Comparison of ENCODE assay signal across 8 mouse cellular contexts in the genomic region with DNA sequence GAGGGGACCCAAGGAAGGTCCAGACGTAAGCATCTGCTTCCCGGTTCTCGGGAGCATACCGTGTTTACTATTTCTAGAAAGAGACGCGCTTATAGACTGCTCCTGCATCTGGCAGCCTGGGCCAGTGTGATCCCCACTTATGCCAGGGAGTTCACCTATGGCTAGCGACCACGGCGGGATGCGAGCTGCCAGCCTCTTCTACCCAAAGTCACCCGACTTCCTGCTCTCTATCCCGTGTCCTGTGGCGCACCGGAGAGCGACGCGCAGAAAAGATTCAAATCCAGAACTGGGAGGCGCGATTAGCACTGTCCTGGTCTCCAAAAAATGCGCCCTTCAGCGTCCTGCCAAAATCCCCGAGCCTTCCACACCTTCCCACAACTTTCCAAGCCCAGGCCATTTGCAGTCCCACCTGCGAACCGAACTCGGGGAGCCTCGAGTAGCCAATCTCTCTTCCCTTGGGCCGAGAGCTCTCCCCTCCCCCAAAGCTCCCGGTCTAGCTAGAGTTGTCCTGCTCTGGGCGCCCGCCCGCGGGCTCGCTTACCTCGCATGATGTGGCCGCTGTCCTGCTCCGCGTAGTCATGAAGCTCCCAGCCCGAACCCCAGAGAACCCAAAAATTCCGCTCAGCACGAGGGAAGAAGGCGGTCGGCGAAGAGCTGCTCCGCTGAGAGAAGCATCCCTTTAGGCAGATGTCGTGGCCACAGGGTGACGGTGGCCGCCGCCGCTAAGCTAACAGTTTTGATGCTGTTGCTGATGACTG. TPM values are rescaled to one million over a fixed set of nuclear protein-coding genes. Genes with fewer than 3 reads are reported as not detected.
DNase-seq lines count a peak whose midpoint lies in the region; ATAC-seq and TF ChIP-seq lines count a peak whose summit lies in the region.

No protein-coding gene starts in this region.

- no peak for TF ChIP-seq CTCF in kidney, postnatal 0 days (IDR thresholded peaks at IDR 0.05; ENCODE audit: low read depth)
- no peak for TF ChIP-seq CTCF in liver, embryonic 14.5 days (IDR thresholded peaks at IDR 0.05; ENCODE audit: low read depth)
- TF ChIP-seq CTCF in olfactory bulb, adult 2 months (IDR thresholded peaks at IDR 0.05; ENCODE audit: insufficient read depth, low read depth, low read length) = no peak
- TF ChIP-seq CTCF in thymus, adult 2 months (IDR thresholded peaks at IDR 0.05; ENCODE audit: borderline replicate concordance, control insufficient read depth, extremely low read depth, insufficient read depth, low read length, poor library complexity) = no peak

- DNase-seq in lung, adult 18-20 months = peak; percentile 8 to 17
- DNase-seq in lung, postnatal 25 days (ENCODE audit: low spot score) = no peak
- peak; percentile 66 for DNase-seq in embryonic facial prominence, embryonic 10.5 days (ENCODE audit: low spot score)
- peak; percentile 51 for DNase-seq in kidney, postnatal 0 days (ENCODE audit: low spot score)
- DNase-seq in liver, embryonic 14.5 days (ENCODE audit: low read depth in 3 of 3, low spot score in 3 of 3) = no peak
- DNase-seq in thymus, adult 2 months = no peak

- H3K4me3 ChIP-seq in embryonic facial prominence, embryonic 10.5 days = peak overlapping the region; percentile 65
- H3K4me3 ChIP-seq in heart, embryonic 12.5 days = peak overlapping the region; percentile 55
- H3K4me3 ChIP-seq in kidney, postnatal 0 days (replicated peaks; ENCODE audit: low read depth, low read length) = peak overlapping the region; percentile 43
- H3K4me3 ChIP-seq in liver, embryonic 14.5 days (ENCODE audit: insufficient read depth in 1 of 2, low read depth in 2 of 2, low read length in 2 of 2) = peak overlapping the region; percentile 2 to 22; a peak in 3 of 4 replicates
- H3K4me3 ChIP-seq in olfactory bulb, adult 2 months (ENCODE audit: insufficient read depth, low read depth, low read length) = peak overlapping the region; percentile 46
- no peak overlapping the region for H3K4me3 ChIP-seq in thymus, adult 2 months (ENCODE audit: control insufficient read depth, insufficient read depth, low read length)

- TF ChIP-seq POLR2A in olfactory bulb, adult 2 months (IDR thresholded peaks at IDR 0.05; ENCODE audit: insufficient read depth, low read depth, low read length) = no peak
- no peak for TF ChIP-seq POLR2A in thymus, adult 2 months (IDR thresholded peaks at IDR 0.05; ENCODE audit: control insufficient read depth, extremely low read depth, insufficient read depth, low read length, poor library complexity)

- no peaks in the 10 kb centered on the region for H3K36me3 ChIP-seq in embryonic facial prominence, embryonic 10.5 days (replicated peaks)
- H3K36me3 ChIP-seq in heart, embryonic 12.5 days = no peaks in the 10 kb centered on the region
- H3K36me3 ChIP-seq in kidney, postnatal 0 days (ENCODE audit: insufficient read depth, low read length) = no peaks in the 10 kb centered on the region
- H3K36me3 ChIP-seq in liver, embryonic 14.5 days (replicated peaks; ENCODE audit: control insufficient read depth, insufficient read depth, low read depth) = no peaks in the 10 kb centered on the region
- no peaks in the 10 kb centered on the region for H3K36me3 ChIP-seq in thymus, adult 2 months (ENCODE audit: control insufficient read depth, insufficient read depth, low read length)

- peak overlapping the region; percentile 71 for H3K27ac ChIP-seq in embryonic facial prominence, embryonic 10.5 days (replicated peaks)
- no peak overlapping the region for H3K27ac ChIP-seq in heart, embryonic 12.5 days (ENCODE audit: poor library complexity, severe bottlenecking)
- H3K27ac ChIP-seq in kidney, postnatal 0 days = no peak overlapping the region
- H3K27ac ChIP-seq in liver, embryonic 14.5 days = no peak overlapping the region
- H3K27ac ChIP-seq in olfactory bulb, adult 2 months (ENCODE audit: insufficient read depth, low read depth, low read length) = no peak overlapping the region
- H3K27ac ChIP-seq in thymus, adult 2 months (ENCODE audit: control insufficient read depth, insufficient read depth, low read length) = no peak overlapping the region

- peak overlapping the region; percentile 97 for H3K4me2 ChIP-seq in heart, embryonic 12.5 days
- peak overlapping the region; percentile 83 for H3K4me2 ChIP-seq in kidney, postnatal 0 days (ENCODE audit: low read length)
- H3K4me2 ChIP-seq in liver, embryonic 14.5 days (ENCODE audit: low read depth) = peak overlapping the region; percentile 65

- under 1% methylated on average over 49 of the region's 49 CpGs for WGBS in embryonic facial prominence, embryonic 10.5 days
- 1% methylated on average over 49 of the region's 49 CpGs for WGBS in heart, embryonic 12.5 days
- under 1% methylated on average over 49 of the region's 49 CpGs for WGBS in kidney, postnatal 0 days
- WGBS in liver, embryonic 14.5 days (ENCODE audit: insufficient replicate concordance) = 2% methylated on average over 49 of the region's 49 CpGs
- WGBS in olfactory bulb, adult 2 months = 1% methylated on average over 49 of the region's 49 CpGs
- WGBS in thymus, adult 2 months = 4% methylated on average over 49 of the region's 49 CpGs

- H3K9ac ChIP-seq in heart, embryonic 12.5 days = peak overlapping the region; percentile 66
- H3K9ac ChIP-seq in kidney, postnatal 0 days (ENCODE audit: low read depth, low read length) = 0 out of 2 replicates have a peak overlapping the region, but pooled peaks have one; percentile 10
- H3K9ac ChIP-seq in liver, embryonic 14.5 days (replicated peaks) = no peak overlapping the region

- TF ChIP-seq EP300 in liver, embryonic 14.5 days (IDR thresholded peaks at IDR 0.05; ENCODE audit: low read depth) = no peak

- H3K9me3 ChIP-seq in embryonic facial prominence, embryonic 10.5 days = no peaks in the 10 kb centered on the region
- no peaks in the 10 kb centered on the region for H3K9me3 ChIP-seq in heart, embryonic 12.5 days (replicated peaks)
- no peaks in the 10 kb centered on the region for H3K9me3 ChIP-seq in kidney, postnatal 0 days (replicated peaks; ENCODE audit: low read length)
- no peaks in the 10 kb centered on the region for H3K9me3 ChIP-seq in liver, embryonic 14.5 days (ENCODE audit: control insufficient read depth, low read length)

- ATAC-seq in heart, embryonic 12.5 days (ENCODE audit: insufficient number of reproducible peaks, low FRiP score) = peak; percentile 27; the same call in 1 of the 2 replicates
- peak; percentile 62; the same call in 1 of the 2 replicates for ATAC-seq in kidney, postnatal 0 days (replicated peaks; ENCODE audit: low FRiP score, low read depth)
- no peak for ATAC-seq in liver, embryonic 14.5 days (ENCODE audit: insufficient read depth)

- H3K4me1 ChIP-seq in embryonic facial prominence, embryonic 10.5 days = peaks cover 16% of the 10 kb centered on the region
- 0 out of 2 replicates have a peak, but pooled peaks cover 5% of the 10 kb centered on the region for H3K4me1 ChIP-seq in heart, embryonic 12.5 days (replicated peaks)
- peaks cover 8% of the 10 kb centered on the region for H3K4me1 ChIP-seq in kidney, postnatal 0 days (replicated peaks; ENCODE audit: insufficient read depth, low read length)
- H3K4me1 ChIP-seq in liver, embryonic 14.5 days (replicated peaks; ENCODE audit: control insufficient read depth in 2 of 2, insufficient read depth in 2 of 2, low read length in 1 of 2) = no peaks in the 10 kb centered on the region; a peak in 1 of 4 replicates
- peaks cover 8% of the 10 kb centered on the region; the same call in 1 of the 2 replicates for H3K4me1 ChIP-seq in olfactory bulb, adult 2 months (ENCODE audit: control insufficient read depth, insufficient read depth, low read length)
- peaks cover 10% of the 10 kb centered on the region for H3K4me1 ChIP-seq in thymus, adult 2 months (replicated peaks; ENCODE audit: control insufficient read depth, insufficient read depth, low read length)

- H3K27me3 ChIP-seq in embryonic facial prominence, embryonic 10.5 days (replicated peaks; ENCODE audit: low read depth, poor library complexity, severe bottlenecking) = peaks cover 46% of the 10 kb centered on the region
- H3K27me3 ChIP-seq in heart, embryonic 12.5 days (replicated peaks) = peaks cover 25% of the 10 kb centered on the region
- H3K27me3 ChIP-seq in kidney, postnatal 0 days (ENCODE audit: insufficient read depth, low read length) = peaks cover 29% of the 10 kb centered on the region
- H3K27me3 ChIP-seq in liver, embryonic 14.5 days (ENCODE audit: control insufficient read depth, insufficient read depth, low read length) = peaks cover 24% of the 10 kb centered on the region
- peaks cover 3% of the 10 kb centered on the region; the same call in 1 of the 2 replicates for H3K27me3 ChIP-seq in thymus, adult 2 months (ENCODE audit: control insufficient read depth, insufficient read depth, low read length)

RNA-seq across cellular contexts. Expression of a gene that starts 0.8 kb away (rescaled TPM):
- 1.1 and 2.3 TPM in 2 replicates for polyA plus RNA-seq in embryonic facial prominence, embryonic 10.5 days (2016; fragmentation: Nextera tagmentation; extraction: Ambion mirVana)
- 0.36 and 0.38 TPM in 2 replicates for polyA plus RNA-seq in heart, embryonic 12.5 days (2016; fragmentation: Nextera tagmentation; extraction: Ambion mirVana)
- polyA plus RNA-seq in kidney, postnatal 0 days (2015; fragmentation: Nextera tagmentation; extraction: Ambion mirVana) = 0.18 and 0.28 TPM in 2 replicates
- polyA plus RNA-seq in liver, embryonic 14.5 days (2012; rRNA removed) = under 0.01 TPM in 1 of 2 replicates, not detected in the other
- not detected in 2 replicates for polyA plus RNA-seq in liver, embryonic 14.5 days (2014; fragmentation: Nextera tagmentation; extraction: Ambion mirVana)
- not detected in 2 replicates for polyA plus RNA-seq in olfactory bulb, adult 2 months (2012; ENCODE audit: insufficient read depth, insufficient read length, low replicate concordance, missing spikeins)
- 0.04 TPM in 1 of 2 replicates, not detected in the other for polyA plus RNA-seq in thymus, adult 2 months (2012; rRNA removed)

Comparison
In these comparisons a context has a peak if more than half of its experiments do, and no peak if none do; other contexts are left out.
1. DNase-seq: peak in lung, adult 18-20 months (2 of 2), embryonic facial prominence, embryonic 10.5 days (single experiment) and kidney, postnatal 0 days (single experiment); none in lung, postnatal 25 days (single experiment), liver, embryonic 14.5 days (0 of 3) and thymus, adult 2 months (single experiment).
2. Peak in every context shown above with its lines, with median percentiles within 50 percentile points of each other: H3K4me2 ChIP-seq.